Mouse (Mus musculus) left cerebral cortex, adult 8-10 months (tissue): ENCODE data around the gene Card19. TPM values are rescaled to one million over a fixed set of nuclear protein-coding genes. Genes with fewer than 3 reads are reported as not detected.
A peak's percentile ranks its signal among the peaks of the same experiment; 100 is the strongest.

Source experiments
- DNase-seq, 2 experiments: peaks; one replicate each; pipeline ENCODE4 v3.0.0; 2022; ENCODE audit warnings: low spot score in 2 of 2
- total RNA-seq, 4 experiments: library from RNA; stranded (reverse); gene quantifications; 2 replicates each; pipeline ENCODE4 v1.2.4; 2022

Gene Card19
- total RNA-seq, 4 experiments from 2014 or later, result 10.7 to 18.4 (median 13.6) TPM

GRCm38 (mm10) chr13:49233792-49234572 is 18.1 kb upstream of the Card19 start:
- DNase-seq, result no peak

- no peak for DNase-seq
Observed at GRCm38 (mm10) chr13:49225633-49226032, 9.8 kb upstream of the Card19 start.

- DNase-seq, result no peak
Observed at GRCm38 (mm10) chr13:49225159-49225558, 9.3 kb upstream of the Card19 start.

- no peak for DNase-seq
Observed at GRCm38 (mm10) chr13:49224729-49225128, 8.9 kb upstream of the Card19 start.

- DNase-seq, result no peak
Observed at GRCm38 (mm10) chr13:49224314-49224713, 8.5 kb upstream of the Card19 start.

GRCm38 (mm10) chr13:49220912-49221311 is 5.1 kb upstream of the Card19 start:
- DNase-seq, result no peak

- DNase-seq, result no peak
Observed at GRCm38 (mm10) chr13:49219367-49219766, 3.5 kb upstream of the Card19 start.

GRCm38 (mm10) chr13:49218651-49219050 is 2.8 kb upstream of the Card19 start:
- DNase-seq, result no peak

- no peak for DNase-seq
Observed at GRCm38 (mm10) chr13:49216808-49217561, 1.1 kb upstream of the Card19 start.

GRCm38 (mm10) chr13:49216220-49216552 is 349 bp upstream of the Card19 start:
- DNase-seq, result no peak

- no peak for DNase-seq
Observed at GRCm38 (mm10) chr13:49215128-49215503, 721 bp downstream of the Card19 start.

- no peak for DNase-seq
Observed at GRCm38 (mm10) chr13:49214454-49214853, 1.4 kb downstream of the Card19 start.

- DNase-seq, result no peak
Observed at GRCm38 (mm10) chr13:49213531-49213932, 2.3 kb downstream of the Card19 start.

GRCm38 (mm10) chr13:49212711-49213500 is 2.9 kb downstream of the Card19 start:
- DNase-seq, result no peak

- no peak for DNase-seq
Observed at GRCm38 (mm10) chr13:49209306-49209705, 6.5 kb downstream of the Card19 start.

- no peak for DNase-seq
Observed at GRCm38 (mm10) chr13:49206341-49206740, 9.5 kb downstream of the Card19 start.

GRCm38 (mm10) chr13:49205381-49205998 is 10.3 kb downstream of the Card19 start:
- DNase-seq, result peak in 1 of 2 experiments; percentile 75

GRCm38 (mm10) chr13:49202556-49202955 is 13.3 kb downstream of the Card19 start:
- no peak for DNase-seq

GRCm38 (mm10) chr13:49200688-49201087 is 15.1 kb downstream of the Card19 start:
- DNase-seq, result no peak

- no peak for DNase-seq
Observed at GRCm38 (mm10) chr13:49199891-49200290, 15.9 kb downstream of the Card19 start.

GRCm38 (mm10) chr13:49198734-49199133 is 17.1 kb downstream of the Card19 start:
- DNase-seq, result no peak

- DNase-seq, result no peak
Observed at GRCm38 (mm10) chr13:49196766-49197165, 19.1 kb downstream of the Card19 start.
